Comparison of ENCODE assay signal across 8 mouse cellular contexts in genomic region chr13:73879824-73880223, GRCm38 (mm10). TPM values are rescaled to one million over a fixed set of nuclear protein-coding genes. Genes with fewer than 3 reads are reported as not detected.
DNase-seq lines count a peak whose midpoint lies in the region; TF ChIP-seq lines count a peak whose summit lies in the region.
"Had no signal": no experiment of that assay in that cellular context is flagged by ENCODE, and none has a peak within 500 bp of the region (broad histone marks: within the 10 kb centered on the region; RNA-seq: fewer than 3 reads in every experiment).

No protein-coding gene starts in this region.

- H3K9me3 ChIP-seq in E14TG2a.4 (ENCODE audit: low read length), result peaks cover 20% of the 10 kb centered on the region
- H3K9me3 ChIP-seq: stomach, embryonic 15.5 days had no signal

- no peaks in the 10 kb centered on the region for H3K4me1 ChIP-seq in kidney, adult 2 months (ENCODE audit: control insufficient read depth, insufficient read depth, low read length)
- no peaks in the 10 kb centered on the region for H3K4me1 ChIP-seq in E14TG2a.4 (replicated peaks; ENCODE audit: low read depth, low read length)
- H3K4me1 ChIP-seq: stomach, embryonic 15.5 days had no signal

- WGBS in kidney, adult 2 months, result 78% methylated on average over 5 of the region's 5 CpGs

- no peaks in the 10 kb centered on the region for H3K27me3 ChIP-seq in kidney, adult 2 months (replicated peaks; ENCODE audit: control insufficient read depth, insufficient read depth, low read length)
- no peaks in the 10 kb centered on the region for H3K27me3 ChIP-seq in E14TG2a.4 (ENCODE audit: insufficient read depth, low read length)
- H3K27me3 ChIP-seq: stomach, embryonic 15.5 days had no signal

- no peaks in the 10 kb centered on the region for H3K36me3 ChIP-seq in kidney, adult 2 months (ENCODE audit: control insufficient read depth, insufficient read depth, low read length)
- no peaks in the 10 kb centered on the region for H3K36me3 ChIP-seq in E14TG2a.4 (ENCODE audit: insufficient read depth, low read length)
- H3K36me3 ChIP-seq: stomach, embryonic 15.5 days had no signal

- intact Hi-C loops in gastrocnemius, adult 2 months (cut with DNase I), result no loop called here

- no peak for TF ChIP-seq POLR2A in kidney, adult 2 months (IDR thresholded peaks at IDR 0.05; ENCODE audit: low read depth, low read length)

- no peak overlapping the region for H3K4me3 ChIP-seq in kidney, adult 2 months (ENCODE audit: insufficient read depth, low read depth, low read length)
- no peak overlapping the region for H3K4me3 ChIP-seq in E14TG2a.4 (replicated peaks; ENCODE audit: low read length)
- H3K4me3 ChIP-seq in gastrocnemius, adult 2 months, result no peak overlapping the region
- H3K4me3 ChIP-seq: stomach, embryonic 15.5 days had no signal

- DNase-seq in kidney, adult 2 months, result peak; percentile 27
- no peak for DNase-seq in kidney, adult 11 months
- peak; percentile 35 for DNase-seq in T-cell, adult 2 months (ENCODE audit: low spot score)
- DNase-seq in gastrocnemius, adult 2 months, result peak; percentile 44
- peak; percentile 34 to 54 for DNase-seq in lung, postnatal 4 days
- DNase-seq in thymus, postnatal 4 days, result peak; percentile 93

- 0 out of 2 replicates have a peak, but pooled peaks have one; percentile 22 for TF ChIP-seq CTCF in kidney, adult 2 months (conservative IDR thresholded peaks at IDR 0.05; ENCODE audit: insufficient read depth, insufficient read length, low read depth, low read length)
- TF ChIP-seq CTCF in E14TG2a.4 (conservative IDR thresholded peaks at IDR 0.05; ENCODE audit: low read length), result peak; percentile 32
- peak; percentile 68 for TF ChIP-seq CTCF in gastrocnemius, adult 2 months (IDR thresholded peaks at IDR 0.05)

- no peak overlapping the region for H3K27ac ChIP-seq in kidney, adult 2 months (ENCODE audit: insufficient read depth, low read depth, low read length)
- H3K27ac ChIP-seq in gastrocnemius, adult 2 months, result no peak overlapping the region
- H3K27ac ChIP-seq: stomach, embryonic 15.5 days had no signal

RNA-seq across cellular contexts. Expression of gene Nkd2, which starts 32.4 kb away (rescaled TPM):
- 1.2 and 1.3 TPM in 2 replicates for polyA plus RNA-seq in kidney, adult 2 months (2012; rRNA removed)
- total RNA-seq in gastrocnemius, adult 2 months (2021), result 1 to 10 TPM; 1.0 to 1.1 TPM

RNA-seq across cellular contexts. Expression of gene Trip13, which starts 57.8 kb away (rescaled TPM):
- polyA plus RNA-seq in kidney, adult 2 months (2012; rRNA removed), result 0.22 and 0.25 TPM in 2 replicates
- total RNA-seq in gastrocnemius, adult 2 months (2021), result under 1 TPM in 1 of 2 experiments, not detected in 1; 0.25 TPM

RNA-seq across cellular contexts. Expression of gene Brd9, which starts 57.8 kb away (rescaled TPM):
- polyA plus RNA-seq in kidney, adult 2 months (2012; rRNA removed), result 18.0 and 20.2 TPM in 2 replicates
- total RNA-seq in gastrocnemius, adult 2 months (2021), result 10 to 100 TPM in 1 of 2 experiments, 1 to 10 TPM in 1; 7.8 to 12.9 TPM
